Mouse (Mus musculus) kidney, embryonic 14.5 days (tissue): ENCODE results near the gene Rhno1. TPM values are rescaled to one million over a fixed set of nuclear protein-coding genes. Genes with fewer than 3 reads are reported as not detected.

ENCODE experiments used
- ATAC-seq: fragments of 200-750 bp; cut with Nextera tagmentation; 2 replicates; pipeline ENCODE4 v1.8.0; 2017; ENCODE audit warnings: moderate number of reproducible peaks, mild to moderate bottlenecking, moderate TSS enrichment, moderate library complexity; ENCODE audit not compliant: low FRiP score, low TSS enrichment
- H3K27ac ChIP-seq: fragments of 300-500 bp; sonication (generic); 2 replicates; pipeline ENCODE4 v1.5.1; 2014; ENCODE audit warnings: low read depth, mild to moderate bottlenecking, low read length, moderate library complexity, mixed read lengths
- H3K27me3 ChIP-seq: fragments of 300-500 bp; sonication (generic); 2 replicates; pipeline ENCODE4 v1.6.1; 2014; ENCODE audit warnings: mild to moderate bottlenecking, low read length; ENCODE audit not compliant: control insufficient read depth, insufficient read depth
- H3K36me3 ChIP-seq: fragments of 300-500 bp; sonication (generic); 2 replicates; pipeline ENCODE4 v1.6.1; 2014; ENCODE audit warnings: low read length, mixed read lengths; ENCODE audit not compliant: control insufficient read depth, insufficient read depth
- H3K4me1 ChIP-seq: fragments of 300-500 bp; sonication (generic); 2 replicates; pipeline ENCODE4 v1.6.1; 2014; ENCODE audit warnings: low read length, mixed read lengths; ENCODE audit not compliant: control insufficient read depth, insufficient read depth
- H3K4me2 ChIP-seq: fragments of 300-500 bp; sonication (generic); replicated peaks from 2 replicates; pipeline ENCODE4 v1.6.1; 2014; ENCODE audit warnings: low read depth, mild to moderate bottlenecking, low read length
- H3K4me3 ChIP-seq: fragments of 300-500 bp; sonication (generic); 2 replicates; pipeline ENCODE4 v1.5.1; 2014; ENCODE audit warnings: mild to moderate bottlenecking, low read length
- H3K9ac ChIP-seq: fragments of 300-500 bp; sonication (generic); 2 replicates; pipeline ENCODE4 v1.6.1; 2014; ENCODE audit warnings: low read depth, mild to moderate bottlenecking, low read length, moderate library complexity
- H3K9me3 ChIP-seq: fragments of 300-500 bp; sonication (generic); 2 replicates; pipeline ENCODE4 v1.6.1; 2016; ENCODE audit warnings: low read length; ENCODE audit not compliant: control insufficient read depth
- WGBS: fragments of 180-500 bp; shearing (Covaris S2); extraction: QIAGEN DNeasy Blood & Tissue Kit; methylation state at CpG from one replicate; pipeline ENCODE4 v1.1.7; 2014; 5-methylcytosine and 5-hydroxymethylcytosine counted together
- polyA plus RNA-seq: library from polyadenylated mRNA; unstranded; fragments of >200 nt; fragmentation: Nextera tagmentation; extraction: Ambion mirVana; gene quantifications from 2 replicates; pipeline ENCODE4 v1.2.1, GENCODE M21; 2014

The Rhno1 gene
- polyA plus RNA-seq, 1 experiment from 2014 or later = 132 TPM

DNA sequence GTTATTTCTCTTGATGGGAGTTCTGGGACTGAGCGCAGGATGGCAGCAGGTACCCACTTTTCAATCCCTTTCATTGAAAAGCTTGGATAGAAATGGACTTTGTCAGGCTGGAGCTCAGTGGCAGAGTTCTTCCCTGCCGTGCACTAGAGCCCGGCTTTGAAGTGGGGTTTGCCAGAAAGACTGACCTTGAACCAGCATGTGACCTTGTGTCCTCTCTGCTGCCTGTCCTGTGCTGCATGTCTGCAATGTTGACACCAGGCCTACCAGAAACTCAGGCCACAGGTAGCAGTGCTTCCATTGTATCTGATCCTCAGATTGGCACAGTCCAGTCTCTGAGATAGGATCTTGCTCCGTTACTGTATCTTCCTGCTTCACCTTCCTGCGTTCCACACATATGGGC lies 7.3 kb upstream of the Rhno1 start:
- no peak overlapping the region for H3K4me3 ChIP-seq
- ATAC-seq = no peak
- H3K9me3 ChIP-seq = no peaks in the 10 kb centered on the region
- no peak overlapping the region for H3K9ac ChIP-seq
- H3K4me2 ChIP-seq = no peak overlapping the region
- no peaks in the 10 kb centered on the region for H3K27me3 ChIP-seq
- no peak overlapping the region for H3K27ac ChIP-seq
- no peaks in the 10 kb centered on the region for H3K4me1 ChIP-seq
- H3K36me3 ChIP-seq = peaks cover 92% of the 10 kb centered on the region
- WGBS = 94% methylated on average over 5 of the region's 5 CpGs

GRCm38 (mm10) chr6:128366466-128366865 lies 3.8 kb upstream of the Rhno1 start:
- Histone ChIP-seq H3K9me3 (no peaks in the 10 kb centered on the region), H3K36me3 (peaks cover 57% of the 10 kb centered on the region), H3K4me2 (no peak overlapping the region), H3K27me3 (no peaks in the 10 kb centered on the region), H3K9ac (no peak overlapping the region), H3K4me1 (peaks cover 13% of the 10 kb centered on the region), H3K4me3 (no peak overlapping the region), H3K27ac (no peak overlapping the region)
- no peak for ATAC-seq
- WGBS = 94% methylated on average over 5 of the region's 5 CpGs

DNA sequence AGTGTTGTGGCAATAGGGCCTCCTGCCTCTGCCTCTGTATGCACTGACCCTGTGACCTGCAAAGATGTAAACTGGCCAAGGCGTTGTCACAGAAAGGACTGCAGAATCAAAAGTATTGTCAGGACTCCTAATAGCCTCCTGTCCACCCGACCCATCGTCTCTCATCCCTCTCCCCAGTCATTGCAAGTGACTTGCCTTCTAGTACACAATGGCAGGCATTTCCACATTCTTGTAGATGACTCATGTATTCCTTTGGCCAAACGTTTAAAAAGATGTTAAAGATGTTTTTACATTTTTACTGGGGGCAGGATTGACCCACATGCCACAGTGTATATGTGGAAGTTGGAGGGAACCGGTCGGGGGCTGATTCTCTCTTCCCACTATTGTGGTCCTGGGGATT lies 2.0 kb upstream of the Rhno1 start:
- no peaks in the 10 kb centered on the region for H3K27me3 ChIP-seq
- H3K9ac ChIP-seq = 0 out of 2 replicates have a peak overlapping the region, but pooled peaks have one; percentile 23
- peaks cover 16% of the 10 kb centered on the region for H3K4me1 ChIP-seq
- no peak overlapping the region for H3K27ac ChIP-seq
- 82% methylated on average over 6 of the region's 6 CpGs for WGBS
- H3K4me3 ChIP-seq = no peak overlapping the region
- H3K36me3 ChIP-seq = peaks cover 40% of the 10 kb centered on the region
- H3K9me3 ChIP-seq = no peaks in the 10 kb centered on the region
- no peak overlapping the region for H3K4me2 ChIP-seq
- no peak for ATAC-seq

GRCm38 (mm10) chr6:128363007-128363825 lies 505 bp upstream of the Rhno1 start:
- Histone ChIP-seq H3K4me1 (peaks cover 16% of the 10 kb centered on the region), H3K27ac (peak overlapping the region; percentile 92), H3K27me3 (no peaks in the 10 kb centered on the region), H3K9me3 (no peaks in the 10 kb centered on the region), H3K4me3 (peak overlapping the region; percentile 94), H3K9ac (peak overlapping the region; percentile 90), H3K36me3 (peaks cover 34% of the 10 kb centered on the region), H3K4me2 (peak overlapping the region; percentile 78)
- ATAC-seq = no peak; the same call in 1 of the 2 replicates
- 1% methylated on average over 44 of the region's 46 CpGs for WGBS

DNA sequence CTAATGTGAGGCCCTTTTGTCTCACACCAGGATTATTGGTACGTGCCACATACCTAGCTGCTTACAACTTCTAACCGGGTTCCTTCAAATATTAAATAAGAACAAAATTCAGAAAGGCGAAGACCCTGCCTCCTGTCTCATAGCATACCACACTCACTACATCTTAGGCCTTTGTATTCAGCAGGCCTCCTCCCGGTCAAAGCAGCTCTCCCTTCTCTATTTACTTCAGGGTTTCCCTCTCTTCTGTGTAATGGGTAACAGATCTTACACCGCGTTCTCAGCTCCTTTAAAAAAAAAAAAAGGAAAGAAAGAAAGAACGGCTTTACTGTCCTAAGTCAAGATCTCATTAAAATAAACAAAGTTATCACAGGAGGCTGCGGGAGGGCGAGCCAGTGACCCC lies 810 bp downstream of the Rhno1 start:
- peak overlapping the region; percentile 90 for H3K9ac ChIP-seq
- peaks cover 16% of the 10 kb centered on the region for H3K4me1 ChIP-seq
- peak overlapping the region; percentile 92 for H3K27ac ChIP-seq
- no peaks in the 10 kb centered on the region for H3K9me3 ChIP-seq
- 19% methylated on average over 9 of the region's 9 CpGs for WGBS
- peak overlapping the region; percentile 94 for H3K4me3 ChIP-seq
- H3K27me3 ChIP-seq = no peaks in the 10 kb centered on the region
- peaks cover 36% of the 10 kb centered on the region for H3K36me3 ChIP-seq
- H3K4me2 ChIP-seq = peak overlapping the region; percentile 78
- no peak for ATAC-seq

GRCm38 (mm10) chr6:128358999-128359398 lies 3.7 kb downstream of the Rhno1 start:
- no peak overlapping the region for H3K27ac ChIP-seq
- 17% methylated on average over 2 of the region's 2 CpGs for WGBS
- H3K4me3 ChIP-seq = no peak overlapping the region
- H3K27me3 ChIP-seq = no peaks in the 10 kb centered on the region
- H3K4me1 ChIP-seq = peaks cover 16% of the 10 kb centered on the region
- H3K9me3 ChIP-seq = no peaks in the 10 kb centered on the region
- peaks cover 25% of the 10 kb centered on the region for H3K36me3 ChIP-seq
- H3K9ac ChIP-seq = no peak overlapping the region
- H3K4me2 ChIP-seq = no peak overlapping the region
- no peak for ATAC-seq

GRCm38 (mm10) chr6:128355726-128356416 lies 6.8 kb downstream of the Rhno1 start, which contains the start of gene Tulp3:
Gene Tulp3 (minus strand): TSS chr6:128355851.
- H3K4me1 ChIP-seq = peaks cover 11% of the 10 kb centered on the region
- peak within 1 kb of the TSS; percentile 84 for H3K9ac ChIP-seq
- under 1% methylated on average over 42 of the region's 42 CpGs for WGBS
- peaks cover 25% of the 10 kb centered on the region for H3K36me3 ChIP-seq
- peak within 1 kb of the TSS; percentile 74 for H3K4me2 ChIP-seq
- ATAC-seq = peak; percentile 99
- H3K27me3 ChIP-seq = no peaks in the 10 kb centered on the region
- H3K27ac ChIP-seq = peak within 1 kb of the TSS; percentile 90
- no peaks in the 10 kb centered on the region for H3K9me3 ChIP-seq
- H3K4me3 ChIP-seq = peak within 1 kb of the TSS; percentile 86

DNA sequence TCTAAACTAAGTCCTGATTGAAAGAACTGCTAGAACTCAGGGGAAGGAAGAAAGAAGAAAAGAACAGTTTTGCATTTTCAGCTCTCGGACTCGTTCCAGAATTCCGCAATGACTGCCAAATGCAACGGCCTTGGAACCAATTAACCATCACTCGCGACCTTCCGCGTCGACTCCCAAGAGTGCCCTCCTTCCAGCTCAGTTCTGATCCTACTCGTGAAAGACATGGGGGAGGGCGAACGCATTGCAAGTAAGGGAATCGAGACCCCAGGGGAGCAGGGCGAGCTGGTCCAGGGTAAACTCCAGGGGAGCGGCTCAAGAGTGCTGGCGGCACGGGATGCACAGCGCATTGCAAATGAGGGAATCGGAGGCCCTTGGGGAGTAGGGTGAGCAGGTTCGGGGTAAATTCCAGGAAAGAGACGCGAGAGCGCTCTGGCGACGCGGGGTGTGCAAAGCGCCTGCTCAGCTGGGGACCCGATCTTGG lies 7.5 kb downstream of the Rhno1 start:
- H3K4me1 ChIP-seq = peaks cover 11% of the 10 kb centered on the region
- peak overlapping the region; percentile 84 for H3K9ac ChIP-seq
- 0% methylated on average over 21 of the region's 28 CpGs for WGBS
- no peaks in the 10 kb centered on the region for H3K27me3 ChIP-seq
- peak overlapping the region; percentile 86 for H3K4me3 ChIP-seq
- peak overlapping the region; percentile 74 for H3K4me2 ChIP-seq
- H3K9me3 ChIP-seq = no peaks in the 10 kb centered on the region
- H3K36me3 ChIP-seq = peaks cover 29% of the 10 kb centered on the region
- peak overlapping the region; percentile 90 for H3K27ac ChIP-seq
- peak; percentile 74 for ATAC-seq

GRCm38 (mm10) chr6:128354140-128354539 lies 8.6 kb downstream of the Rhno1 start:
- Histone ChIP-seq H3K4me3 (no peak overlapping the region), H3K27ac (no peak overlapping the region), H3K9ac (no peak overlapping the region), H3K9me3 (no peaks in the 10 kb centered on the region), H3K36me3 (peaks cover 29% of the 10 kb centered on the region), H3K27me3 (no peaks in the 10 kb centered on the region), H3K4me1 (peaks cover 11% of the 10 kb centered on the region), H3K4me2 (peak overlapping the region; percentile 13; the same call in 1 of the 2 replicates)
- 41% methylated on average over 3 of the region's 3 CpGs for WGBS
- ATAC-seq = no peak
